Mouse (Mus musculus) monocyte, adult 5-6 weeks (primary cell): ENCODE measurements around the gene Morc4. TPM values are rescaled to one million over a fixed set of nuclear protein-coding genes. Genes with fewer than 3 reads are reported as not detected.

Experiments
- ATAC-seq: fragments of 153-309, 156-312 bp; replicated peaks from 2 replicates; pipeline ENCODE4 v1.8.0; 2017; ENCODE audit warnings: mild to moderate bottlenecking; ENCODE audit not compliant: low TSS enrichment, insufficient number of reproducible peaks, severe bottlenecking, poor library complexity, low FRiP score
- total RNA-seq: library from RNA; stranded (forward); fragments of 200-1000, 200-491, 200-594 nt; gene quantifications from 3 replicates; pipeline ENCODE4 v1.2.3, GENCODE M21; 2017

Morc4 gene
- not detected in 3 replicates for total RNA-seq

DNA sequence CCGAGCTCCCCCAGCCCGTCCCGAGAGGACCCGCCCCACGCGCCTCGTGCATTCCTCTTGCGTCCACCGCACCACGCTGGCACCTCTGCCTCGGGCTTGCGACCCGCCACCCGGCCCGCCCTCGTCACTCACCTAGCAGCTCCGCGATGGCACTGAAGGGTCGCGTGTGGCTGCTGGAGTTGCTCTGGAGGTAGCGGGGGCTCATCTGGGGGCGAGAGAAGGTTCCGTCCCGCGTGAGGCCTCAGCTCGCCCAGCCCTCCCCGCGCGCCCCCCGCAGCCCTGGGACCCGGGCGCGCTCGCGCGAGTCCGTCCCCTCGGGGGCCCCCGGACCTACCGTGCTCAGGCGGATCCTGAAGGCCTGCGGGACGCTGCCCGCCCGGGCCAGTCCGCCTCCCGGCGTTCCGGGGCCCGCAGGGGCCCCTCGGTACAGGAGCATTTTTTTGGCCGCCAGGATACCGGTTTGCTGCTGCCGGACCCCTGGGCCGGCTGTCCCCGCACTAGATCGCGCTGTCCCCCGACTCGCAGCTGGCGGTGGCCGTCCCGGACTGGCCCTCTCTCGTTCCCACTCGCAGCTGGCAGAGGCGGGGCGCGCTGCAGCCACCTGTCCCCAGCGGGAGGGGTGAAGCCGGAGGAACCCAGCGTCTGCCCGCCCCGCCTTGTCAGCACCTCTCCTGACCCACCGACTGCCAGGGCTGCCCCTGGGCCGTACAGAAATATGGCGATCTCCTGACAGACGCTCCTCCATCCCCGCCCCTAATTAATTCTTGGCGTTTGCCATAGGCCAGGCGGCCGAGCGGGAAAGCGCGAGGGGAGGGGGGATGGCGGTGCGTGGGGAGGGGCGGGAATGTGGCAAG is at the start of gene Morc4:
Morc4 (minus strand) TSS at position 740 of the 854 bp plus-strand sequence.
- no peak for ATAC-seq

DNA sequence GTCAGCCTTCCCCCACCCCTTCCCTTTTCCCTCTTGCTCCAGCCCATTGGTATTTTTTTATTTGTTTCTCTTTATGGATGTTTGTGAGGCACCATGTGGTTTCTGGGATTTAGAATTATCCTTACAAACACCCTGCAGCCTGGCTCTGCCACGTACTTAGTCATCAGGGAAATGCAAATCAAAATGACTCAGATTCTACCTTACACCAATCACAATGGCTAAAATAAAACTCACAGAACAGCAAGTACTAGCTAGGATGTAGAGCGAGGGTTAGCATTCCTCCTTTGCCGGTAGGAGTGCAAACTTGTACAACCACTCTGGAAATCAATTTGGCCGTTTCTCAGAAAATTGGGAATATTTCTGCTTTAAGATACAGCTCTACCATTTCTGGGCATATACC is 49.1 kb upstream of the Morc4 start:
- ATAC-seq, result no peak

DNA sequence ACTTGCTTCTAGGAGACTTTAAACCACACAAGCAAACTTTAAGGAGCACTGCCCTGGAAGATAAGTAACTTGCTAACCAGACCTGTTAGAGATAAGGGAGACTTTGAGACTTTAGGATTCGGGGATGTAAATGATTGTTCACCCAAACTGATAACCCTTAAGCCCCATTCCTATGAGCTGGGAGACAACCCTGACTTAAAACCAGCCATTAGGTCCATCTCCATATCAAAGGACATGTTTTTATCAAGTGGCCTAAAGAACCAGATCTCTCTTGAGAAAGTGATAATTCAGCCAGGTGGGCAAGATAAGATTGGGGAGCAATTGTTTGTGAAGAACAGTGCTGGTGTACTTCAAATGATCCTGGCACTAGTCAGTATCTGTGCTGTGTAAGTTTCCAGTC is 19.9 kb upstream of the Morc4 start:
- no peak for ATAC-seq

DNA sequence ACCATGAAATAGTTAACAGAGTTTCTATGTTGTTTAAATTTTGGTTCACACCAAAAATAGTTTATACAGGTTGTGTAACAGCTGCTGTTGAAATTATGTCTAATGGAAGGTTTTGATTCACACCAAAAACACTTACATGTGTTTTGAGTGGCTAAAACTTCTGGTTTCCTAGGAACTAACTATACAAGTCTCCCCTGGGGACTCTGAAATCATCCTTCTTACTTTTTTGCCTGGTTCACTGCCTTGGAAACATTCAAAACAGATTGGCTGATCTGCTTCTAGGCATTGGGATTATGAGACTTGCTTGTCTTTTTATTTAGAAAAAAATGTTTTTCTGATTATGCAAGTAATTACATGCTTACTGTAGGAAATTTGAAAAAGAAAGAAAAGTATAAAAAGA is 11.7 kb upstream of the Morc4 start:
- ATAC-seq, result no peak

DNA sequence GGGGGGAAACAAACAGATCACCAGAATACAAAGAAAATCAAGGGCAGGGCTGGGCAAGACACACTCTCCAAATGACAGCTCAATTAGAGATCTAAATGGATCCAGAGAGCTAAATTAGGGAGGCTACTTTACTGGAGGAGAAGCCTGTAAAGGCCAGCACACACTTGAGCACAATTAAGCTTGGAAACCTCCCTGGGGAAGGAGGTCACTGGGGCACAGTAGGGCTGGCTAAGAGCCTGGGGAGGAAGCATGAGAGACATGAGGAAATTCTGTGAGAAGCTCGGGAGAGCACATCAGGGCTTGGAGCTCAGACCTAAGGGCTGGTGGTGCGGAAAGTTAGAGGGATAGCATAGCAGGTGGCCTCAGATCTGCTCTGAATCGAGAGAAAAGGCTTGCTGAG is 6.5 kb upstream of the Morc4 start:
- no peak for ATAC-seq

DNA sequence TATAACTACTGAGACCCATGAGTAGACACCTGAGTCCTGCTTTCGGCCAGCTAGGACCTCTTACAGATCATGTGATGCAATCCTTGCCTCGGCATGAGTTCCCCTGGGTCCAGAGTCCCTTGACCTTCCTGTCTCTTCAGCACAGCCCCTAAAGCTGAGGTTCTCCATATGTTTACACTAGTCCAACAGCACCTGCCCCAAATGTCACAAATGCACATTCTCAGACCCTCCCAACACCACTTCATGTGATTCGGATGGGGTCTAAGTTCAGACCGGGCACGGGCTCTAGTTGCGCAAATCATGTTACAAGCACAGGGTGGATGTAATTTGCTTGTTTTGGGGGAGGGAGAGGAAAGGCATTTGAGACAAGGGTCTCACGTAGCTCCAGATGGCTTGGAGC is 5.6 kb upstream of the Morc4 start:
- ATAC-seq, result no peak

DNA sequence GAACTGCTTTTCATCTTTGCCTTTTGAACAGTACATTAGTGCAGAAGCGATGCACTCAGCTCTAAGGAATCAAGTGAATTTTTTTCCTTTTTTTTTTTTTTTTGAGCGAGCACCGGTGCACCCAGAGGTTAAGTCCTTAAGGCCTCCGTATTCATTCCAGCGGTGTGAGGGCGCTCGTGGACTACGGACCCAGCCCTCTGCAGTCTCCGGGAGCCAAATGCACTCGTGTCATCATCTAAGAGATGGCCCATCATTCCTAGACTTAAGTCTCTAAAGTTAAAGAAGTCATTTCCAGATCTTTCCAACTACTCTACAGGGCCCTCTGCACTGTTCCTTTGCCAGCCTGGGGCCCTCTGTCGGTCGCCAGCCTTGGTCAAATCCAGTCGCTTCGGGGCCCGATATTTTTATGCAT is 1.2 kb downstream of the Morc4 start:
- no peak for ATAC-seq

DNA sequence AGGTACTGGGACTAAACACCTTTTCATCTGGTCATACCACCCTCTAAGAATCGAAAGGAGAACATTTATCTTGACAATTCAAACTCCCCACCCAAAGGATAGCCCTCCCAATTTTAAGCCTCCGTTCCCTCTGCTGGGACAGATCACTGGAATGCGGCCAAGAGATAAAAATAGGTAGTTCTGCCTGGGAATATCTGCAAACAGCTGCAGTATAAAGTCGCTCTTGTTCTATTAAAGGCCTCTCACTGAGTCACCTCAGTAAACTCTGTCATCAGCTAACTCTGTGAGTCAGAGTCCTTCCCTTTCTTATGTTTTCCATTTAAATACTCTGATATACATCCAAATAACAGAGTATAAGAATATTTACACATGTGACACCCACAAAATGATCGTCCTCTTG is 12.1 kb downstream of the Morc4 start:
- no peak for ATAC-seq

DNA sequence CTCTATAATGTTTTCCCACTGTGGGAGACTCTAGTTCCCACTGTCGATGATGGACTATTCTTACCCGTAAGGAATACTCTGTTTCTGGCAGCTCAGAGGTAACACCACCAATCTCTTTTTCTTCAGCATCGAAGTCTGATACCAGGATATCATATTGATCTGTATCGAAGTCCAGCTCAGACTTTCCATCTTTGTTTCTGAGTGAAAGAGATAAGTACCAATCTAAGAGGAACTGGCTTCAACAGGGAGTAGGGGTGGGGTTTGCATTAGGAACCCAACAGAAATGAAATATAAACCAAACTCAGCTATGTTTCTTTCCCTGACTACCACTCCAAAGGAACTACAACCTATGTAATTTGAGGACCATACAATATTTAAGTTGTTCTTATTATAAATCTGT is 16.7 kb downstream of the Morc4 start:
- no peak for ATAC-seq

DNA sequence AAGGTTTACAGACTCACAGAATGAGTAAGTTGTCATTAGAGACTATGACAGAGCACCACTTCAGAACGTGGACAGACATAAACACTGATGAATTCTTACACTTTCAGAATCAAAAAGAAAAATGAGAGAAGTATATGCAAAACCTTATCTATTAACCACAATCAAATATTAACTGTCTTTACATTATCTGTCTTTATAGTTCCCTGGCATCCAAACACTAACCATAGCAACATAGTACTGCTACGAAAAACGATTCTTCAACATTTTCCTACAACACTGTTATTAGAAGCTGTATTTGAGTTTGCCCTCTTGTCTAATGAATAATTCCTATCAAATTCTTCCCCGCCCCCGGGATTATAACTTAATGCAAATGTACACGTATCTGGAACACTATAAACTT is 30.4 kb downstream of the Morc4 start:
- no peak for ATAC-seq

DNA sequence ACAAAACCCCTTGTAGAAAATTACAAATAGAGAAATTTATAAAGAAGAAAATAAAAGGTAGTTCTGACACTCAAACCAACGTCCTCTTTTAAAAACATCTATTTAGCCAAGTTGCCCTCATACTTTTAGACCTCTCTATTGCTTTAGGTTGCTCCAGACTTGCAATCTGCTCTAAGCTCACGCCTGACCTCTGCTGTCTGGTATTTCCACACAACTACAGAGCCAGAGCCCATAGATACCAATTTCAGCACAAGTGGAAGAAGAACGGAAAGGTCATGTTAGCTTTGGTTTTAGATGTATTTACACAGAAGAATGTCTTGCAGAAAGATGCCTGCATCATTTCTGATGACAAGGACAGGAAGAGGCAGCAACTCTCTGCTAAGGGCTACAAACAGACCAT is 32.4 kb downstream of the Morc4 start:
- ATAC-seq, result no peak

DNA sequence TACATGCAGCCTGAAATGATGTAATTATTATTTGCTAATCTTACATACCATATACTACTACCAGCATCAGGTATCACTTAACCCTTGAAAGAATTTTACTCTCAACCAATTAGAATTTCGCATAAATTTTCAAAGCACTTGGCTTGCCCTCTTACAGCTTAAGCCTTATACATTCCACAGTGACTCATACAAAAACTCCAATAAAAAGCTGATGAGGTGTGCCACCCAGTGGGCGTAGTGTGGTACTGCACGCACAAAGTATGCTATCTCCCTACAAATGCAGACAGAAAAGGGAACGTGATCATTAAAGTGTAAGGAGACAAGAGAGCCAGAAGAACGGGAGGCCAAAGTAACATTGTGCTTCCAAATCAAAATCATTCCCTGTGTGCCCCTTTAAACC is 39.0 kb downstream of the Morc4 start:
- no peak for ATAC-seq

DNA sequence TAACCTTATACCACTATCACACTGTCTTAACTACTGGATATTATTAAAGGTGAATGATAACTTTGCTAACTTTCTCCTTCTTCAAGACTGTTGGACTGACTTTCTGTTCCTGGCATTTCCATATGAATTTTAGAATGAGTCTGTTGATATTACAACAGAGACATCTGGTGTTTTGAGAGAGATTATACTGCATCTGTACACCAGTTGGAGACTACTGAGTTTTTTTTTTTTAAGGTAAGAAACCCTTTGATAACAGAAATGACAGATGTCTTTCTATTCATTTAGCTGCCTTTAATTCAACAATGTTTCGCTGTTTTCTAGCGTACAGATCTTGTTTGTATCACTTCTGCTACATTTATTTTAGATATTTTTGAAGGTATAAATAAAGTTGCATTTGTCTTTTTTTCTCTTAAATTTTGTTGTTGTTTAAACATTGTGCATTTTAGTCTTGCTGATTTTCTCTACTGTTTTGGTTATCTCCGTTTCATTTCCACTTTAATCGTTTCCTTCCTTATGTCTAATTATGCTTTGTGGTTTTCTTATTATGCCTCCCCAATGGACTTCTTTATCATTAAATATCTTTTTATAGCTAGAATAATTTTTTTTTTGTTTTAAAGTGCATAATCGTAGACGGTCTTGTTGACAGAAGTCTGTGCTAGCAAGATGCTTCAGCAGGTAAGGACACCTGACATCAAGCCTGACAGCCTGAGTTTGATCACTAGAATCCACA is 42.9 kb downstream of the Morc4 start:
- no peak for ATAC-seq

DNA sequence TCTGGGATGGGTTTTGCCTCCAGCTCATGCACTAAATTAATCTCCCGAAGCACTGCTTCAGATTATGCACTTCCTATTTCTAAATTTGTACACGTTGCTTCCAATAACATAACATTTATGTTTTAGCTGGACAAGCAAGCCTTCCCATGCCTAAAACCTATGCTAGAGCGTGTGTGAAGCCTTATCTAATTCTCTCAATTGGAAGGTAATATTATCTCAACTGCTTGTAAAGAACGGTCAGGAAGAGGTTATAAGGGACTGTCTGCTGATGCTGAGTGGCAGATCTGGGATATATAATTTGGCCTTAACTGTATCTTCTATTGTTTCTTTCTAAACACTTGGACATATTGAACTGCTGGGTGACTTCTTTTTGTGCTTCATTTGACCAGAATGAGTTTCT is 44.6 kb downstream of the Morc4 start:
- ATAC-seq, result no peak

DNA sequence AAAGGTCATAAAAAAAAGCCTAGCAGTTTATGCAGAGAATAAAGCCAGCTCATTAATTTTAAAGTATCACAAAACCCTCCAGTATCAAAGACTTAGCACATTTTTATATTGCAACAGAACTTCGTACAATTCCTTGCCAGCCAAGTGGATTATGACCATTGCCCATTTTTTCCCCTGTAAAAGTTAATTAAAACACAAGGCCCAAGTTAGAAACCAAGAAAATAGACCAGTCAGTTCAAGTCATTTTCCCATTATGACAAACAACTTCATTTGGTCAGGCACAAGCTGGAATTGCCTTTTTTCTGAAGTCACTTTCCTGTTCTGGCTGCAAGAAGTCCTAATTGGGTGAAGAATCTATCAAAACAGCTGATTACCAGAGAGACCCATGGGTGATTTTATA is 46.1 kb downstream of the Morc4 start:
- ATAC-seq, result no peak

DNA sequence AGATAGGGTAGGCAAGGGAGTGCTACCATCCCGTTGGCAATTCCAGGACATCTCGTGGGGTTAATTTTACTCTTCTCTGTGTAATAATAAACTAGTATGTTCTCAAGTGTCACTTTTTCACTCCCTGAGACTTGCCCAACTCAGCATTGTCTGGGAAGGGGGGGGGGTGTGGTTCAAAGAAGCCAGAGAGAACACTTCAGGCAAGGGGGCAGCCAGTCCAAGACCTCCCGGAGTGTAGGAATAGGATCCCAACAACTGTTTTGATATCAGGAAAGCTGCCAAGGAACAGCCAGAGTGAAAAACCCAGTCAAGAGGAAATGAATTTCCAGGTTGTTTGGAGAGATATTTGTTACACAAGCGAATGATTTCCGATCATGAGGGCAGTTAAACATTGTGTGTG is 56.3 kb downstream of the Morc4 start:
- no peak for ATAC-seq

DNA sequence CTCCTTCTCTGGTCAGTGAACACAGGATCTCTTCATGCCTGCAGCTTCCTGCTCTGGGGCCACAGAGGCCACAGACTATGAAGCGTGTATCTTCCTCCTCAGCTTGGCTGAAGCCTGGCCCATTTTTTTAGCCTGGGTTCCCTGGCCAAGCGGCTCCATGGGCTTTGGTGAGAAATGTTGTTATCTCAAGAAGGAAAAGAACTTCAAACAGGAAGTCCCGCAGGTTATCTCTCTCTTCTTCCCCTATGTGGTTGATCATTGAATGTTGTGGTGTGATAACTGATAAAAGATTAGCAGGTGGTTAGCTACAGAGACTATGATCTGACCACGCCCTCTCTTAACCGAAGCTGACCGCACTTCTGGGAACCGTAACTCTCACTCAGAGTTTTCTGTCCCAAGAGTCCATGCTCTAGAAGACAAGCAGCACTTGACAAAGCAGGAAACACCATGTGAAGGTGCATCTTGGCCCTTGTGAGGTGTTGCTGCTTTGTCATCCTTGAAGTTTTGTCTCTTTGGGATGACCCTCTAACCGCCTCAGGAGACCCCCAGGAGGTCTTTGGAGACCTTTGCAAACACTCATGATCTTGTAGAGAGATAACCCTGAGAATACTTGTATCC is 57.4 kb downstream of the Morc4 start:
- no peak for ATAC-seq

DNA sequence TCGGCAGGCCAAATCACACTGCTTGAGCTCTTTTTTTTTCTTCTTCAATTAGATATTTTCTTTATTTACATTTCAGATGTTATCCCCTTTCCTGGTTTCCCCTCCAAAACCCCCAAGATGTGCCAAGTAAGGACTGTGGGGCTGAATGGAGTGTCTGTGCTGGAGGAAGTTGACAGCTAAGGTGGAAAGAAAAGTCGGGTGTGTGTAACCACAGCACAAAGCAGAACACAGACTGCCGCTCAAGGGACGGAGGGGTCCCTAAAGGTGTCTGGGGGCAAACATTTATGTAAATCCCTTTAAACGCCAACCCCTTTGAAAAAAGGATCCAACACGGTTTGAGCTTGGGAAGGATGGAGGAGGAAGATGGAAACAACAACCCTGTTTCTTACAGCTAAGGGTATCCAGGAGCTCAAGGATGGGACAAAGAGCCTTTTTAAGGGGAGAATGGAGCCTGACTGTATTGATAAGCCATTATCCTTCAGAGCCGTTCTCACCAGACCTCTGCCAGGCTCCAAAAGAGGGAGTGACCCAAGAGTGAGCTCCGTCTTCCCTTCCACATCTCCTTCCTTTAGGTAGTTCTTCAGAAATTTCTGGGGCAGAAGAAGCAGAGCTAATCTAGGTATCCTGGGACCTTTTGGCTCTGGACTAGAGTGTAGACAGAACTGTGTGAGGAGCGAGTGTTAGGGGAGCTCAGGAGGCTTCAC is 58.0 kb downstream of the Morc4 start:
- ATAC-seq, result no peak

DNA sequence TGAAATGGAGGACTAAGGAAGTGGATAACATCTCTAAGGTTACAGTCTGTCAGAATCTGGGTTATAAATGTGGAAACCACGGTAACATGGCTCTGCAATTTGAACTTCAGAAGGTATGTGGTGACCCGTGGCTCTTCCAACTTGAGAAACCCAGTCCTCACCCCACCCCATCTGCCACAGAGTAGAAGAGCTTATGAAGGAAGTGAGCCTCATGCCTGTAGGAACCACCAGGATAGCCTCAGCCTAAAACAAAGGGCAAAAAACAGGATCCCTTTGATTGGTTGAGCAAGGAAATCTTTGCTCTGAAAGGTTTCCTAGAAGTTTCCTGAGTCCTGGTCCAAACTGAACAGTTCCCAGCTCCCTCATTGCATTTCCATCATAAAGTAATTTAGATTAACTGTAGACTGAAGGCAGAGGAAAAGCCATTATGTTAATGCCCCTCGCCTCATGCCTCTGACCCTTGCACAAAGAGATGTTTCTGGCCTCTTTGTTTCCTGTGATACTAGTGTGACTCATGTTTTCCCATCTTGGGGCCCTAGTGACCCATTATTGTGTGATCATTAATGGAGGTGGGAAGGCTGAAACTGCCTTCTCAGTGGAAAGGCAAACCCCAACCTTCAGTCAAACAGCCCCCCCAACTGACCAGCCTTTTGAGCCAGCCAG is 58.7 kb downstream of the Morc4 start:
- ATAC-seq, result no peak
